Mouse (Mus musculus) mouse embryonic stem cell (cell line): ENCODE measurements around the gene Rnase10.

Experiments used
- in situ Hi-C, 2 experiments: fragments of 300-500 bp; cut with MboI; formaldehyde crosslinking; loops; 1 replicate in 1 of 2; 3 replicates in 1 of 2; pipeline ENCODE4 v1.14.3; 2019 to 2020; ENCODE audit warnings: low sequenced_read_pairs in 2 of 2, low pct_unique_long_range_greater_than_20kb in 1 of 2, mixed read lengths in 1 of 2; ENCODE audit not compliant: unreplicated experiment in 1 of 2

The Rnase10 gene

DNA sequence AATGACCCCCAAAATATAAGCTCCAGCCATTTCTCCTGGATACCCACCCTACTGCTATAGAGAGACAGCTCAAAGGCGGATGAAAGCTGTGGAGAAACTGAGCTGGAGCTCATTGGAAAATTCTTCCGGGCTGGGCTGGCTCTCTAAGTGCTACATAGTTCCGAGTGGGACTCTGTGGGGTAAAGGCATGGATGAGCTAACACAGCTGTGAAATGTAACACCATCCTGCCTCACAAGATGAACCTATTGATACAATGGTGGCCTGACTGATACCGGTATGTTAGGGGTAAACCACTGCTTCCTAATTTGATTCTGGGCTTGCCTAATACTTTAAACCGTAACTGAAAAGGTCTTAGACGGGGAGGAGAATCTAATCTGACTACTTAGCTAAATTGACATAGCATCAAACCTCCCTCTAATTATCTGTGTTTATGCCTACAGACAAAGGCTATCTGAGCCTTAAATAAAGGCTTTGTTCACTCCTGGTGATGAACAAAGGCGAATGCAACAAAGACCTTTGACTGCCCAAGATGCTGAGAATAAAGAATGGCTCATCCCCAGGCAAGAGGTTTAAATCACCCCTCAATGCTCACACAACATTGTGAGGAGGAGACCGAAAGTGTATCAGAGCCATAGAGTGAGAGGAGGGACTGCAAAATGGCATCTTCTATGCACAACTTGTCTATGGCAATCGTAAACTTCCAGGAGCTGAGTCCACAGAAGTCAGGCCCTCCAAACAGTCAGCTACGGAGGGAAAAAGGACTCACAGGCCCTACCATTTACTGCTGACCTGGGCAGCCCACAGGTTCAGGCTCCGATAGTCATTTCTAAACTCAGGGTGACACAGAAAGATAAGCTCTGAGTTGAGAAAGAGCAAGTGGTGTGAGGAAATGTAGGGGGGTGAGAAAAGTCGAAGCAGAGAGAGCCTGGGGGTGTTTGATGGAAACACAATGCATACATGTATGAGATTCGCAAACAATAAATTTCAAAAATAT lies 47.0 kb downstream of the Rnase10 start:
- in situ Hi-C loops = loop anchor here in 1 of 2 experiments (25.0 kb wide), 1 partner anchor 1242 kb away; no protein-coding TSS in a partner anchor

DNA sequence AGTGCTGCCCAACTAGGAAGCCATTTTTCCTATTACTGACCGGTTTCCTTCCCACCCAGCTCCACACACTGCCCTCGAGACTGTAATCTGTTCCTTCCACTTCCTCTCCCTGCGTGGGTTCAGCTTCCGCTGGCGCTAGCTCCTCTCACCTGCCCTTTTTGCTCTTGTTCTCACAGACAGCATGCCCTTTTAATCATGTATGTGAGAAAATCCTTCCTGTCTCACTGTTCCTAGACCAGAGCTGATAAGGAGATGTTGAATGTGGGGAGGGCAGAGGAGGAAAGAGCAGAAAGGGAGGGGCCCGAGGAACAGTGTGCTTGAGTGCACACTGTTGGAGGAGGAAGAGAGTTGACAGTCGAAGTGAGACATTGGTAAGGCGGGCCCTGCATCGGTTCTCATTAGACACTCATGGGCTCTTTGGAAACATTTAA lies 49.9 kb downstream of the Rnase10 start, which contains the start of gene Rnase12:
Rnase12 (minus strand) TSS at position 261 of the 431 bp plus-strand sequence.
- in situ Hi-C loops = loop anchor here in 1 of 2 experiments (25.0 kb wide), 1 partner anchor 1245 kb away; no protein-coding TSS in a partner anchor
